Mouse (Mus musculus): ENCODE results near the gene Il17f.
A peak's percentile ranks its signal among the peaks of the same experiment; 100 is the strongest.
"Not testable (repeated sequence)": the region's sequence is repeated elsewhere in the genome, so short reads cannot be mapped to it uniquely, and the experiment has no call there.

Gene Il17f

DNA sequence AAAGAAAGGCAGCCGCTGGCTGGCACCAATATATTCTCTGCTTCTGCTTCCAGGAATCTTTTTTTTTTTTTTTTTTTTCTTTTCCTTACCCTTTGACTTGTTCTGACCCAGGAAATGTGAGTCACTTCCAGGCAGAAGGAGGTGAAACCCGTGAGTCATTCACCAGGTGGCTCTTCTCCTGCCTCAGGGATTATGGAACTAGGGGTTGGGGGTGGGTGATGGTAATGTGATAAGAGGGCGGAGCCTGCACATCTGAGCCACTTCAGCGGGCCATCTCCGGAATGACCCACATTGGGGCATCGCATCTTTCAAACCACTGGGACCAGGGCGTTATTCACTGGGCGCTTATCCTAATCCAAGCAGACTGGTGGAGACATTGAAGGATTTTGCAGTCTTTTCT, 3.4 kb downstream of the Il17f start:
- no peak for DNase-seq (ENCODE audit: low spot score in 2 of 2)

DNA sequence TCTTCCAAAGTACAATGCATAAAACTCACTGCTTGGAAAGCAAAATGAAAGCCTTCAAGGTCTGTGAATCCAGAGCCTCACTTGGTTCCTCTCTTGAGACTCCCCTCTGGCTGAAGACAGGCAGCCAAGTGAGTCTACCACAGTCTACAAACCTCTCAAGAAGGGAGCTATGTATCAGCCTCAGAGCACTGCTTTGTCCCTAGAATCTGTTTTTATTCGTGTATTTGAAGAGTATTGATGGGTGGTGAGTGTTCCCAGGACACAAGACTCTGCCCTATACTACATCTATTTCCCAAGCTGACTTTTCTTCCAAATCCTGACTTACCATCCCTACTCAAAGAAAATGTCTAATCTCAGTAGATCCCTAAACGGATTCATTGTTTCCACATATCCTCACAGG, 12.1 kb downstream of the Il17f start:
- no peak for DNase-seq (ENCODE audit: low spot score in 2 of 2)

DNA sequence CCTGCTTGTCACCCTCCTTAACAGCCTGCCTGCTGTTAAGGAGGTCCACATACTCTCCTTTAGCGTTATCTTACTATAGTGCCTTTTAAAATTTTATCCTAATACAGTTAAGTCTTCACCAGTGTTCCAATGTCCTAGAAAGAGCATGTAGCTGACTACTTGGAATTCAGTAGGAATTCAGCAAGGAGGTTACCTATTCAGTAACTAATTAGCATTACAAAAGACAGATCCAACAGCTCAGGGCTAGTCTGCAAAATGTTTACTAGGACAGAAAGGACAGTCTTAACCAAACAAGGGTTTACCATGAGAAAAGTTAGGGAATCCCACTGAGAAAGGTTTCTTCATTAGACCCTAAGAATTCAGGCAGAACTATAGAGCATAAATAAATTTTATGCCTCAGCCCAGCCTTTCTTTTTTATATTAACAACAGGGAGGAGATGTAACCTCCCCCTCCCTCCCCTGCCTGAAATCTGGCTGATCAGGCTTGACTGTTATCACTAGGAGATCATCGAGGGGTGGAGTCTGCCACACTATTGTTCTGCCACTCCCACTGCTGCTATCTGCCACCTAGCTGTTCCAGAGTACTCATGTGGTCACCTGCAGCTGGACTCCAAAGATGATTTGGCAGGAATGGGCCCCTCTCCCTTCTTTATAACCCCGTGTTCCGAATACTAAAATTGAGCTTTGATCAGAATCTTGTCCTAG, 16.2 kb downstream of the Il17f start:
- DNase-seq (ENCODE audit: low spot score in 2 of 2), result not testable (repeated sequence)

DNA sequence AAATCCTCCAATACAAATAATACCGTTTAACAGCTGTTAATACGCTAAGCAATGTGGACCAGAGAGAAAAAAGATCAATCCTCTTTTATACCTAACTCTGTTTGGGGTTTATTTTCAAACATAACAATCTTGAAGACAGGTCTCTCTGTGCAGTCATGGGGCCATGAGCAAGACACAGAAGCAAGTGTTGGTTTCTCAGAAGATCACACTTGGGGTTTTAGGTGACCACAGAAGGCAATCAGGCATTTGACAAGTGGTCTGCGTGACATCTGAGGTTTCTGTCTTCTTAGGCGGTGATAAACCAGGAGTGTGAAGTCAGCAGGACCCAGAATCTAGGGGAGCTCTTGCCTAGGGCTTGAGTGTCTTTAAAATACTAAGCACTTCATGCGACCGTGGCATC, 23.9 kb downstream of the Il17f start:
- DNase-seq (ENCODE audit: low spot score in 2 of 2), result no peak

DNA sequence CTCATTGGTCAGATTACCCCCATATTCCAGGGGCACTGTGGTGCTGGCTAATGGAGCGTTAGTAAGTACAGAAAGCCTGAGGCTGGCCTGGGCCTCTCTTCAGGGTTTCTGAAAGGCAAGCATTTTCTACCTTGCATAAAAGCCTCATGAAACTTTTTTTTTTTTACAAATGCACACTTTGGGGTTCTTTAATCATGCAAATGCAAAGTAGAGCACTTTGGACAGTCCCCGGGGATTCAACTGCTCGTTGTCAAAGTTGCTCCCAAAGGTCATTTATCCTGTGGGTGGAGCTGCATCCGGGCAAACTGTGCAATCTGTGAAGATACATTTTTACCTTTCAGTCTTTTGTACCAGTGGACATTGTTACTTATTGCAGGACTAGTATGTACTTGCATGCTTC, 29.0 kb downstream of the Il17f start:
- no peak for DNase-seq (ENCODE audit: low spot score in 2 of 2)

DNA sequence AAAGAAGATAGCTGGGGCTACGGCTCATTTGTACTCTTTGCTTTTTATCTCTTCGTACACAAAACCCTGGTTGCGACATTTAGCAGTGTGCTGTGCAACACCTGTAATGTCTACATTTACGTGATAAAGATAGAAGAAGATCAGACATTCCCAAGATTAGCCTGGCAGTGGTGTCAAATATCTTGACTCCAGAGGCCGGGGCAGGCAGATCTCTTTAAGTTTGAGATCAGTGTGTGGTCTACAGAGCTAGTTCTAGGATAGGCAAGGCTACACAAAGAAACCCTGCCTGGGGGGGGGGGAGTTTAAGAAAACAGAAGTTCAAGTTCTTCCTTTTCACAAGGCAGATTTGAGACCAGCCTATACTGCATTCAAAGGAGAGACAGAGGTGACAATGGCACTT, 30.1 kb downstream of the Il17f start:
- no peak for DNase-seq (ENCODE audit: low spot score in 2 of 2)

DNA sequence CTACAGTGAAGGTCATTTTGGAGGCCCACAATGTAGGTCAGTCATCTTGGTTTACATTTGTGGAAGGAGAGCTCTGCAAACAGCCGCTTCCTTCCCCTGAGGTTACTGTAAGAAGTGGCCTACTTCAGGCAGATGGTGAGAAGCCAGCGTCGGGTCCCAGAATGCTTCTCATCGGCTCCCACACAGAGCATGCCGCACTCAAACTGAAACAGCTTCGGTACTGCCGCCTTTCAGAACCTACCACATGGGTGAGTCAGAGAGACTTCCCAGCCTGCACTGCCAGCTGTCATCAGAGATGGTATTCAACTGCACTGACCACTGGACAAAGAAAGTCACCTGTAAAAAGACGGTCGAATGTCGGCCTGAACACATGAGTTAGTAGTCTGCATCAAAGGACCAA, 30.6 kb downstream of the Il17f start:
- peak; percentile 36 to 59 for DNase-seq (ENCODE audit: low spot score in 2 of 2)

DNA sequence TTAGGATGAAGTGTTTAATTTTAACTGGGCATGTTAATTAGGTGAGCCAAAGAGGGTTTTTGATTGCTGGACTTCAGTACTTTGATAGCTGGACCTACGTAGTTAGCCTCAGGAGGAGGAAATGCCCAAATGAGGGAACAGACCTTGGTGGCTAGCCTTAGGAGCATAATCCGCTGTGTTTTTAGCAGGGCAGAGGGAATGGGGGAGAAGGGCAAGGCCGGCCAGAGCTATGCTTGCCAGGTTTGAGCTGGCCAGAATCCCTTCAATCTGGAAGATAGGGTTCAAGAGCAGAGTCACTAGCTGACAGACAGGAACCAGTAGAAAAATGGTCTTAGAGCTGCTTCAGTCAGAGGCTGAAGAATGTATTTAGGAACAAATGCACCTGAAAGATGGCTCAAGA, 32.8 kb downstream of the Il17f start:
- DNase-seq (ENCODE audit: low spot score in 2 of 2), result no peak

DNA sequence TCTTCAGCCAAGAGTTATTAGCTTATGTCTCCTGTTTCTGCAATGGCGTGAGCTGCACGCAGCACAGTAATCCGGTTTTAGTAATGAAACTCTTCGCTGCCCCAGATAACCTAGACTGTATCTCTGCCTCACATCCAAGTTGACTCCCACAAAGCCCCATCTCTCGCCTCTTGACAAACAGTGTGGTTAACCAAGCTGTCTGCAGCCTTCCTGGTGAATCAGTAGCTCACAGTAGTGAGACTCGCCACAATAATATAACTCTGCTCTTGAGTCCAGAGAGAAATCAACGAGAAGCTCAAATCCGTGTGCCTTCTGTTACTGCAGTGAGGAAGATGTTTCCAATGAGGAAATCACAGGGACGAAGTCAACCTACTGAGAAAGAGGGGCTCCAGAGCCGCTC, 36.0 kb downstream of the Il17f start:
- no peak for DNase-seq (ENCODE audit: low spot score in 2 of 2)

DNA sequence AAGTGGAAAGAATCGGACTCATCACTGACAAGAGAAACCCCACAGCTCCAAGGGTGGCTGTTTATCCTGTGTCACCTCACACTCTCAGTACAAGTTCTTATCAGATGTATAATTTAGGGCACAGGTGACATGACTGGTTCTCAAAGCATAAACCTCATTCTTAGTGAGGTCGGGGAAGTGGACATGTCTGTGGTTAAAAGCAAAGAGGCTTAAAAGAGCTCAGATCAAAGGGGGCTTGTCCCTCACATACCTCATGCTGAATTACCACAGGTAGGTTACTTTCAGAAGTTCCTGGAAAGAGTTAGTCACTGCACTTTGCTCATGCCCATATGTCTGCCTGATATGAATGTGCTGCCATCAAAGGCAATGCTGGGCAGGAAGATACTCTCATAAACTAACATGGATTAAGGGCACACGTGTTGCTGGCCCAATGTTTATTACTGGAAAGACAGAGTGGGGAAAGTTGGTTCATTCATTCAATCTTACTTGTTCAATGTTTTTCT, 49.9 kb downstream of the Il17f start:
- no peak for DNase-seq (ENCODE audit: low spot score in 2 of 2)

DNA sequence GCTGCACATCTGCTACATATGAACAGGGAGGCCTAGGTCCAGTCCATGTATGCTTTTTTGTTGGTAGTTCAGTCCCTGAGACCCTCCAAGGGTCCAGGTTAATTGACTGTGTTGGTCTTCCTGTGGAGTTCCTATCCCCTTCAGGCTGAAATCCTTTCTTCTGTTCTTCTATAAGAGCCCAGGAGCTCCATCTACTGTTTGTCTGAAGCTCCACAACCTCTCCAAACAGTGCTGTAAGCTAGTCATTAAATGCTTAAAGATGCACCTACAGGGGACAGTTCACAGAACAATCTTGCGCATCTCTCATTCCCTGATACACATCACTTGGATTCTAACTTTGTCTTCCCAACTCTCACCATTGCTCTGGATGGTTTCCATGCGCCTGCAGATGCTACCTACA, 51.9 kb downstream of the Il17f start:
- no peak for DNase-seq (ENCODE audit: low spot score in 2 of 2)

DNA sequence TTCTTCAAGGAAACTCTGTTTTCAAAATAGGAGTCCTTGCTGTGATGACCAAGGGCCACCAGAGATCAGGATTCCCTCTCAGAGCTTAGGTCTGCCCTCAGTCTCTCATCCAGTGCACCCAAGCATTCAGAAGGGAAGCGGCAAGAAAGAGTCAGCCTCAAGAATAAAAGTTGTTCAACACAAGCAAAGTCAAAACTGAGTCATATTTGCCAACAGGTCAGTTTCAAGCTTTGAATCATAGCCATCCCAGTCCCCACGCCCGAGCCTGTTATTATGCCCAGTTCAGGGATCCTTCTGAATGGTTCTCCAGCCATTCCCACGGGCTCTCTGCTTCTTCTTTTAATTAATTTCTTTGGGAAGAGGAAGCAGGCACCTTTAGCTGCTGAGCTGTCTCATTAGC, 53.8 kb downstream of the Il17f start:
- DNase-seq (ENCODE audit: low spot score in 2 of 2), result no peak

DNA sequence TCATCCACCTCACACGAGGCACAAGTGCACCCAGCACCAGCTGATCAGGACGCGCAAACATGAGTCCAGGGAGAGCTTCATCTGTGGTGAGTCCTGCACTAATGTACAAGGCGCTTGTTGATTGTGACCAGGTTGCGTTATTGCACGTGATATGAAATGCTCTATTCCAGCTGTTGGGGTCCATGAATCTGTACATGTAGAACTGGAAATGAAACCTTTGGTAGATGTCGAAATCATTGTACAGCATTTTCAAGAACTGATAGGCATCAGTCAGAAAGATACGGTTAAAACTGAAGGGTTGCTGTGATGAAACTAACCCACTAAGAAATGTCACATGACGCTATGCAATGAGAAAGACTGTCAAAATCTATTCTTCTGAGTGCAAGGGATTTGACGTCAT, 59.5 kb downstream of the Il17f start, which contains the start of gene Il17a:
Il17a (plus strand) TSS at position 3 of the 400 bp plus-strand sequence.
- DNase-seq (ENCODE audit: low spot score in 2 of 2), result no peak
